Mouse (Mus musculus): ENCODE results near the gene Fgfr1op.
"Not testable (repeated sequence)": the region's sequence is repeated elsewhere in the genome, so short reads cannot be mapped to it uniquely, and the experiment has no call there.

Gene Fgfr1op

DNA sequence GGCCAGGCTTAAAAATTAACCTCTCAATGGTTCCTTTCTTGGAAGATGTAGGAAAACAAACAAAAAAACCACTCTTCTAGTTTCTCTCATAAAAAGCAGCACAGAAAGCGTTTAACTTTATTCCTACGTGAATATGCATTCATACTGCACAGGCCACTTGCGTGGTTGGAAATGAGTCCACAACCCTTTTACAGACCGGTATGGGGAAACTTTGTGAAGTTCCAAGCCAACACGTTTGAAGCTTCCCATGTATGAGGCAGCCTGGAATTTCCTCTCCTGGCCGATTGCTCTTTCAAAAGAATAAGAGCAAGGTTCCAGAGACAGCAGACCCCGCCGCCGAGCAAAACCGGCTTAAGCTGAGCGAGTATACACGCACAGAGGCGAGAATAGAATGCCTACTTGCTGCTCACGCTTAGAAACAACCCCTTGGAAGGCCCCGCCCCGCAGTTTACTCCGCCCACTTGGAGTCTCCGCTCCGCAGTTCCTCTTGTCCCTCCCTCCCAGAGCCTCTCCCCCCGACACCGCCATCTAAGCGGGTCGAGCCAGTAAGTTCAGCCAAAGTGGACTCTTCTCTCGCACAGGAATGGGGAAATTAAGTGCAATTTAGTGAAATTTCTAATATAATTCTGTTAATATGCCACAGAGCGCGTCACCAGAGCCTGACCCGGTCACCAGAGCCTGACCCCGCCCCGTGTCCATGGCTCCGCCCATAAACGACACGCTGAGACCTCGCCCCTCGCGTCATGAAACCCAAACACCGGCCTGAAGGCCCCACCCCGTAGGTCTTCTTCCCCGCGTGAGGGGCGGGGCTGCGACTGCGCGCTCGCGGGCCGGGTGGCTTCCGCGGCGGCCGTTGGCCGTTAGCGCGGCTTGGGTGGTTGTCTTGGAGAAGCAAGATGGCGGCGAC is at the start of gene Fgfr1op:
TSS of gene Fgfr1op (plus strand) at position 801 of the 907 bp plus-strand sequence.
- peak; percentile 41 for DNase-seq (ENCODE audit: extremely low read depth, insufficient read length, low spot score)

DNA sequence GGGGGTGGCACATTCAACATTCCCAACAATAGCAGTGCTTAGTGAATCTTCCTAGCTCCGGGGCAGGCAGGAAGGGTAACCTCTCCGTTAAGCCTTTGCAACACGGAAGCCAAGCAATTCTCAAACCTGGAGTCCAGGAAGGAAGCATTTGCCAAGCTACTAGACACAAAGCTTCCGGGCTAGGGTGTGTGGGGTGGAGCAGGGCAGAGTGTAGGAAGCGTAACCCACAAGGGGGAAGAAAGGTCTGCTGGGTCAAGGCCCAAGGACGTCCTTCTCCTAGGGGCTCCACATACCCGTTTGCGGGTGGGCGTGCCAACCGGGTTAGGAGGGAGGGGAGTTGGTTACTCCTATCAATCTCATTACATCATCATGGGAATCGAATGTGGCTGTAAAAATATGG is 48.9 kb upstream of the Fgfr1op start:
- DNase-seq (ENCODE audit: extremely low read depth, insufficient read length, low spot score): not testable (repeated sequence)

DNA sequence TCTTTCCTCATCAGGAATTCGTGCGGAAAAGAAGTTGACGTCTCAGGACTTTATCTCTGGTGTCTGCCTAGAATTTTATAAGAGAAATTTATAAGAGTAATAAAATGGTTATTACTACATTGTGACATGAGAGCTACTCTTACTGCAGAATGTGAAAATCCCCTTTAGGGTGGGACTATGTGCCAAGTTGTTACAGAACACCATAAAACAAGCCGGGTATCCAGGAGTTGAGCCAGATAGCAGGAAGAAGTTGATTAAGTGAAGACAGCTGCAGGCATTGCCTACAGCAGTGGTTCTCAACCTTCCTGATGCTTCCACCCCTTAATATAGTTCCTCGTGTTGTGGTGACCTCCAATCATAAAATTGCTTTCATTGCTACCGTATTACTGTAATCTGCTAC is 48.4 kb upstream of the Fgfr1op start:
- not testable (repeated sequence) for DNase-seq (ENCODE audit: extremely low read depth, insufficient read length, low spot score)

DNA sequence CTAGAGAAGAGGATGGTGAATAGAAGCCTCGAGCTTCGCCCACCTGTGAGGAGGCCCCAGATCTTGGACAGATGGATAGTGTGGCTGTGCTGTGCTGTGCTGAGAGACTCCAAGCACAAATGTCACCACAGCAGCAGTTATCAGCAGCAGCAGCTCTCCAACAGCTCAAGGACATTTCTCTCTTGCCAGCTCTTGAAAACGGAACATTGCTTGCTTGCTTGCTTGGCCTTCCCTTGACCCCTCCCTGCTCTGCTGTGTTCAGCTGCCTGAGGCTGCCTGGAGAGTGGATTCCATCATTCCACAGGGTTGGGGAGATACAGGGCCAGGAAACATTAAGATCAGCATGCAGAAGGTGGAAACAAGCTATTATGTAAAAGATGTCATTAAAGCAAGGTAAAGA is 42.3 kb upstream of the Fgfr1op start:
- not testable (repeated sequence) for DNase-seq (ENCODE audit: extremely low read depth, insufficient read length, low spot score)

DNA sequence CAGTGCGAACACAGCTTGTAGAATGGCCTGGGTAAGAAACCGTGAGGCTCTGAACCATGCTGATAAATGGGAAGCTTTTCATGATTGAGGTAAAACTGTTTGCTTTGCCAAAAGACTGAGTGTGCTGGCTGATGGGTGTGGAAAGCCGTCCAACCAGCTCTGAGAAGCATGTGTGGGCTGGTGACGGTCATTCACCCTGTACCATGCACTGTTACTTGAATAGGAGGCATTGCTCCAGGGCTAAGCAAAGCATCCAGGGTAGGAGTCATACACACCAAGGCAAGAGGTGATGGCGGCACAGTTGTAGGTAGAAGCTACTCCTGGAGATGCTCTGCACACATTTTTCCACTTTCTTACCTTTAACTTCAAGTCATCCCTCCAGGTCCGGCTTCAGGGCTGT is 40.7 kb upstream of the Fgfr1op start:
- DNase-seq (ENCODE audit: extremely low read depth, insufficient read length, low spot score): not testable (repeated sequence)

DNA sequence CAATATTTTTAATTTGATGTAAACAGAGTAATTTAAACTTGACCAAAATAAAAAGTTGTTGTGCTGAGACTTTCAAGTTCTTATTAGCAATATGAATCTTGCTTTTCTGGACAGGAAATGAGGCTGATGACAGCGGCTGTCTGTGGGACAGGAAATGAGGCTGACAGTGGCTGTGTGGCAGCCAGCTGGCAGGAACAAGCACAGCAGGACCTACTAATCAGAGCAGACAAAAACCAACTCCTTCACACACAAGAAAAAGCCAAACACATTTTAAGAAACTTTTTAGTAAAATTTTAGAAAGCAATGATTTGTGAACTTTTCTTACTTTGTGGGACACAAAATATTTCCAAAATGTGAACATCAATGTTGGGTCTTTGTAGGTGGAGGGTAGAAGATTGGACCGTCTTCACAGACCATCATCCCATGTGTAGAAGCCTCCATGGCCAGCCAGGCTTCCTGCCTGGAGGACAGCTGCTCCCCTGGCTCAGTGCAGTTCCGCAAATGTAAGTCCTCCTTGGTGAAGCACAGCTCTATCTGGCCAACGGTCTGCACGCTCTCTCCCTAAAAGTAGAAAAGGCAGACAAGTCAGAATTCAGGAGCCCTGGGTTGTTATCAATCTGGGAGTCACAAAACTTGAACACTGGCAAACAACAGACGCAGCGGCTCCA is 36.8 kb upstream of the Fgfr1op start:
- DNase-seq (ENCODE audit: extremely low read depth, insufficient read length, low spot score): not testable (repeated sequence)

DNA sequence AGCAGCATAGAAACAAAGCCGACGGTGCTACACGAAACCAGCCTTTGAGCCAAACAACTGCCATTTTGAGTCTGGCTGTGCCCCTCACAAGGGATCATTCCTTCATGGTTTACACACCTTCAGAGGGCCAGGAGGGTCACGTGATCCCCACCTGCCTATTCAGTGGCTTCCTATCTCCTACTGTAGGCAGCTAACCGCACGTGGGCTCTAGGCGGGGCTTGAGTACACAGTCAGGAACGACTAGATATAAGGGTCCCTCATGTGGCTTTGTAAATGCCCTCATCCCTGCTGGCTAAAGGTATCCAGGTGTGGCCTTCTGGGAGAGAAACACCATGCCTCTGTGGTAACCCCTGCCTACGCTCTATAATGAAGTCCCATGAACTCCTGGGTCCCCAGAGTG is 35.7 kb upstream of the Fgfr1op start:
- DNase-seq (ENCODE audit: extremely low read depth, insufficient read length, low spot score): not testable (repeated sequence)

DNA sequence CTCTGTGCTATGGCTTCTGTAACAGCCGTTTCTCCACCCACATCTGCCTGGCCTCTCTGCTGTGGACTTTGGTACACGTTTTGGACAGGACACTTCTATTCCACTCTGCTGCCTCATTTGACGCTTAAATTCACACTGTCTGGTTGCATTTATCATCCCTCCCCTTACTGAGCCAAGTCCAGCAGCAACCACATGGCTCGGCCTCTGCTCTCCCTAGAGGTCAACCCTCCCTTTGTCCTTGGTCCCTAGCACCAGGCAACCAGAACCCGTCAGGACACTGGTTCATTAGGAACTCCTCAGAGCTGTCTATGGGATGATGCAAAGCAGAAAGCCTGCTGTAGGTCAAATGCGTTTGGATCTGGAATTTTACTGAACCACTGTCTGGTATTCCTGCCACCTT is 34.5 kb upstream of the Fgfr1op start:
- DNase-seq (ENCODE audit: extremely low read depth, insufficient read length, low spot score): not testable (repeated sequence)

DNA sequence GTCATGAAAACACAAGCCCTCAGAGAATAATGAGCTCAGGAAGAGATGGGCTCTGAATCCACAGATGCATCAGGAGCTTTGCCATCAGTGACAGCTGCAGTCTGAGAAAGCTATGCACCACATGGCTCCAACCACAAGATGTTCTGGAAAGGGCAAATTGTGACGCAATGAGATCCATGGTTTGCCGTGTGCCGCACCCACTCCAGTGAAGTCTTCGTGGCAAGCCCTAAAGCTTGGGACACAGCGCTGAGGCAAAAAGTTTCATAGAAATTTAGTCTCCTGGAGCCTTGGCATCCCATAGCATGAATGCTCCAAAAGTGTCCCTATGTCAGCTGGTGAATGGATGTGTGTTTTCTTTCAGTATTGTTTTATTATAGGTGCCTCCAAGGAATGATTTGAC is 27.2 kb upstream of the Fgfr1op start:
- not testable (repeated sequence) for DNase-seq (ENCODE audit: extremely low read depth, insufficient read length, low spot score)

DNA sequence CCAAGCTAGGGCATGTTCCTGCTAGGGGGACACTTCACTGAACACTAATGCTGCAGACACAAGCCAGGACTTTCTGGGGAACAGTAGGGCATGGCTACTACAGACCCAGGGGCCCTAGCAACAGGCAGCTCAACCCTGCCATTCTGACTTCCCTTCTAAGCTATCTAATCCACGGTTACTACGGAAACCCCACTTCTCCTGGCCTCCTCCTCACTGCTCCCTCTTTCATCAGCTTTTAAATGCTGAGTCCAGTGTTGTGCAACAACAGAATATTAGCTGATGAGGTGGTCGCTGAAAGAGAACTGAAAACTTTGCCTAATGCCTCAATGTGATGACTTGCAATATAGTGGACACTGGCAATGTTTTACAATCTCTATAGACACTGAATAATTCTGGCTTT is 25.1 kb upstream of the Fgfr1op start:
- DNase-seq (ENCODE audit: extremely low read depth, insufficient read length, low spot score): not testable (repeated sequence)

DNA sequence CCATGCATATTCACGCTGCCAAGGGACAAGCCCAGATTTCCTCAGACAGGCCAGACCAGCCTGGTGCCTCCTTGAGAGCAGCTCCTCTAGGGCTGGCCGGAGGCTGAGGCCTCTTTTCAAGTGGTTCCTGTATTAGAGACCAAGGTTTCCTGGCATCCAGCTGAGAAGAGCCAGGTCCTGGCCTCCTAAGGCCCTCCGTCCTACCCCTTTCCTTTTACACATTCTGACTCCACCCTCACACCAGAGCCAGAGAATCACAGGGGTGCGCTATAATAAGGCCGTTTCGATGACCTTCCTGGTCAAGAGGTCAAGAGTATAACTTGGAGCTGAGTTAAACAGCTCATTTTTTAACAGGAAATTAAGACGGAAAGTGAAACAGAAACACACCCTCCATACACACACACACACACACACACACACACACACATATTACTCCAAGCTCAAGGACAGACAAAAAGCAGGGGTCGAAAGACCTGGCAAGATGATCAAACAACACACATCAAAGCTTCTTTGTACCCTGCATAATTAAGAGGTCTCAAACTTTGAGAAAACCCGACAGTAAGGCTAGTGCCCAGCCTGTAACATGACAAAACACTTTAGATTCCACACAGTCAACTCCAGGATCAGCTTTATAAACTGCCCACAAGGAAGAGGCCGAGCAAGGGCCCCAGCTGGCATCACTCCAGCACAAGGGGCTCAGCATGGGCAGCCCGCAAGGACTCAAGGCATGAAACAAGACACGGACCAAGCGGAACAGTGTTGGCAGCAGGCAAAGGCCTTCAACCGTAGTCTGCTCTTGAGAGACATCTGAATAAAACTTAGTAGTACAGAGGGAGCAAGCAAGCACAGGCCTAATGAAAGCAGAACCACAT is 21.3 kb upstream of the Fgfr1op start:
- not testable (repeated sequence) for DNase-seq (ENCODE audit: extremely low read depth, insufficient read length, low spot score)

DNA sequence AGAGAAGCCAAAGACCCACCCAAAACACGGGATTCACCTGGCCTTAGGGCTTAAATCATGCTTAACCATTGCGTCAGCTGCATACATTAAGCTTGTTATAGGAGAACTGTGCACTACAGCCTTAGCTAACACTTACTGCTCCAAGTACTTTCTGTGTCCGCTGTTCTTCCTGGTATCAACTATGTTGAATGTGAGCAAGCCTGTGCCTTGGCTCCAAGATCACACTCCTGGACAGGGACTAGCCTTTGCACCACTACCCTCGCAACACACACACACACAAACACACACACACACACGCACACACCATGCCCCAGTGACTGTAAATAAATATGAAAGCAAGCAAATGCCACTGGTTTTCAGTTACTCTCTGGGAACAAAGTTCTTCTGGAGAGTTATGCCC is 18.4 kb upstream of the Fgfr1op start:
- DNase-seq (ENCODE audit: extremely low read depth, insufficient read length, low spot score): peak; percentile 10

DNA sequence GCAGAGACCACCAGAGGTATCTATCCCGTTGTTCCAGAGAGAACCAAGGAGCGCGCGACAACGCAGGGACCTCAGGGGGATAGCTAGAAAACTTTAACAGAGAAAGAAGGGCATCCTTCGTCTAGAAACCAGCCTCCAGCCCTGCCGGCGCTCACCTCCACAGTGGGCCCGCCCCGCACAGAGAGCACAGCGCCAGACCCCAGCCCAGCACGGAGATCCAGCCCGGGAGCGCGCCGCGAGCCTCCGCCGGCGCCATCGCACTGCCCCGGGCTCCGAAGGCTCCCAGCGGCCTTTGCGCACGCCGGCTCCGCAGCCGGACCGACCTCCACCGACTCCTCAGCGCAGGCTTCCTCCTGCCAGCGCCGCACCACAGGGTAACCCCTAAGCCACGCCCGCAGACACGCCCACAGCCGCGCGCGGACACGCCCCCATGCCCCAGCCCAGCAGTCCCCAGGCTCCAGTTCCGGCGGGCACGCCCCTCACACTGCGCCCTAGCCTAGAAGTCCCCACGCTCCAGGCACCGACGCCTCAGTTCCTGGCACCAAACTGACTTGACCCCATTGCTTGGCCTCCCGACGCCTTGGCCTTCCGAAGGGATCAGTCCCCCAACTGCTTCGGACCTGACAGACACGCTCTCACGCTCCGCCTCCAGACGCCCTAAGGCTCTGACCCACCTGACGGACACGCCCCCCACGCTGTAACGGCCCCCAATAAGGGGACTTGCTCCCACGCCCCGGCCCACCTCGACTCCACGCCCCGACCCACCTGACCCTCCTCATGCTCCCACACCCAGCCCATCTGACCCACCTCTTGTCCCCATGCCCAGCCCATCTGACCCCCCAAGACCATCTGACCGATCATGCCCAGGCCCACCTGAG is 17.6 kb upstream of the Fgfr1op start, which contains the start of the genes Gm49673 and Rnaset2a:
TSS of gene Gm49673 (minus strand) at position 350 of the 878 bp plus-strand sequence.
TSS of gene Rnaset2a (minus strand) at position 659 of the 878 bp plus-strand sequence.
- DNase-seq (ENCODE audit: extremely low read depth, insufficient read length, low spot score): peak; percentile 59

DNA sequence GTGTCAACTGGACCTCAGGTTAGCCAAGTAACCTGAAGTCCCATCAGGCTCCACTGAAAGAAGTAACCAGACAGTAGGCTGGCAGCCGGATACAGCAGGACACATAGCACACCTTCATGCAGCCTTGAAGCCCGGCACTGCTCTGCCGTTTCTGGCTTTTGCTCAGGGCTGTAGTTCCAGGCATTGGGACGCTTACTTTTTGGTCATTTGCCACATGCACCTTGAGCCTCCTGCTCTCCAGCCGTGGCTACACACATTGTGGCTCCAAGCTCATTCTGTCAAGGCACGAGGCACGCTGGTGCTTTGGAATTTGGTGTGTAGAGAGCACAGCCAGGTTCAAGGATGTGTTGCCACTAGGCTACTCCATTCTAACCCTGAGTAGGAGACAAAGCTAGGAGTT is 10.3 kb upstream of the Fgfr1op start:
- not testable (repeated sequence) for DNase-seq (ENCODE audit: extremely low read depth, insufficient read length, low spot score)

DNA sequence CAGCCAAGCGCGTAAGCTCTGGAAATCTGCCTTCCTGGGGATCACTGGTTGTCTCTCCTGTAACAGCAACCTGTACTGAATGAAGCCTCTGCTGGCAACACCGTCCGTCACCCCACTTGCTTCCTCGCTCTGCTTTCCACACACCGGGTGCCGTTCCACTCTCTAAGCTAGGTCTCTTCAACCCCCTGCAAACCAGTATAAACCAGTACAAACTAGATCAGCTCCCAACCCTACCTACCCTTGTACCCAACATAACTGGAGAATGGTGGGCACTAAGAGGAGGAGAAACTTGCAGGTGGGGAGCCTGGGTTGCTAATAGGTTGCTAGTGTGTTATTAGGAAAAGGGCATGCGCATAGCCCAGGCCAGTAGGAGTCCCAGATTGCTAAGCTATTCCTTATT is 9.3 kb upstream of the Fgfr1op start:
- DNase-seq (ENCODE audit: extremely low read depth, insufficient read length, low spot score): not testable (repeated sequence)

DNA sequence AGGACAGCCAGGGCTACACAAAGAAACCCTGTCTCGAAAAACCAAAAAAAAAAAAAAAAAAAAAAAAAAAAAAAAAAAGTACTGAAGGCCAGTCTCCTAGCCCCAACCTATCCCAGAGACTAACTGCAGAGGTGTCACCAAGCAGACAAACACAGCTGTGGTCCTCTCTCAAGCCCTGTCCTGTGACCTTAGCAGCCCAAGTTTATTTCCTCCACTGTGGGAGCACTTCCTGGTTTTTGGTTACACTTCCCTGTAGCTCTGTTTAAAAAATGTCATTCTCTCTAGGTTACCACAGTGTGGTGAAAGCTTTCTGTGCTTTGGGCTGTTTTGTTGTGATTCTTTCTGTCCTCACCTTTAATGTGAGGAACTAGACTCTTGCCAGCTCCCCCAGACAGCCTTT is 6.7 kb upstream of the Fgfr1op start:
- DNase-seq (ENCODE audit: extremely low read depth, insufficient read length, low spot score): not testable (repeated sequence)

DNA sequence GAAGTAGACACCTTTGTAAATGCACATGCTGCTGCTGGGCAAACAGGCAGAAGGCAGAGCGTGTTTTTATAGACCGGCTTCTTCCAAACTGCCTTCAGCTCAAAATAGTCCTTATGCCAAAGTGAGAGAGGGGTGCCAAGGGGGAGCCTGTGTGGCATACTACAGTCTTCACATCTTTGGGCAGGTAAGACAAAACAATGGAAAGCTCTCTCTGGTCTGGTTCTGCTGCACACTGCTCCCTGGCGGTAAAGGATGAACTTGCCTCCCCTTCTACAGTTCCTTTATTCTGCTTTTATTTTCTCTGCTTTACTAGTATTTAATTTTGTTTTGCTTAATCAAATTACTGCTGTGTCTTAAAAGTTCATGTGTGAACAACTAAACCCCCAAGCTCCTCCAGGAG is 4.3 kb upstream of the Fgfr1op start:
- not testable (repeated sequence) for DNase-seq (ENCODE audit: extremely low read depth, insufficient read length, low spot score)

DNA sequence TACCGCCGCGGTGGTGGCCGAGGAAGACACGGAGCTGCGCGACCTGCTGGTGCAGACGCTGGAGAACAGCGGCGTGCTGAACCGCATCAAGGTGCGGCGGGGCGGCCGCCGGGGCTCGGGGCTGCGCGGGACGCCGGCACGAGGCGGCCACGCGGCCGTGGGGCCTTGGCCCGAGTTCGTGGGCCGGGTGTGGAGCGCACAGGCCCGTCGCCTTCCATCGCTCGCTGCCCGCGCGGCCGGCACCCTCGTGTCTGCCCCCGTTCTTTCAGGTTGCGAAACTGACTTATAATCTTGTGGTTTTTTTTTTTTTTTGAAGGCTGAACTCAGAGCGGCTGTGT is 276 bp downstream of the Fgfr1op start:
- DNase-seq (ENCODE audit: extremely low read depth, insufficient read length, low spot score): peak; percentile 56

DNA sequence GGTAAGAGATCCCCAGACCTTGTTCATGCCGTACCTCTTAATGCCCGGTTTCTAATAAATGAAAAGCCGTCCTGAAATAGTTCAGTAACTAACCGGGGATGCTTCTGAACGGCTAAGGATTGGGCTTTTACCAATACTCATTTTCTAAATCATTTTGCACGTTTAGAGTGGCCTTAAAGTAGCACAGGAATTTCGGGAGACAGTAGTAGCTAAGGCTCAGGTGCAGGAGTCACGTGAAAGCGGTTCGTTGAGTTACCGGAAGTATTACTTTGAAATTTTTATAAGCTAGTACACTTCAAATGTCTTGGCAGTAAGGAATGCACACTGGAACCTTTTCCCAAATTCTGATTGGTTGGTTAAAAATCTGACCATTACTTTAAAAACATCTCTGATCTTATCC is 676 bp downstream of the Fgfr1op start:
- peak; percentile 7 for DNase-seq (ENCODE audit: extremely low read depth, insufficient read length, low spot score)

DNA sequence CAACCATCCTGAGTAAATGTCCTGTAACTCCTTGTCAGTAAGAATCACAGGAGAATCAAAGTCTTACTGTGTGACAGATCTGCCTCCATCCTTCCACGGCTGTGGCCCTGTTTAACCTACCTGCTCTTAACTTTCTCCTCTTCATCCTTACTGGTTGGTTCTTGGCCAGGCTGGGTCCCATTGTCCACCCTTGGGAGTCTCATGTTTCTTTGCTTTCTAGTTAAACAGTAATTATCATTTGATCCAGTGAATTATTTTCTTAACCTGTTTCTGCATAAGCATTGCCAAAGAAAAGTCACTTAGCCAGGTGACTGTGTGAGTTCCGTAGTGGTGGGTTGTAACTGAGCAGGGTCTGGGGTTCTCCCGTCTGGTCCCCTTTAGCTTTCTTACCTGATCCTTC is 1.2 kb downstream of the Fgfr1op start:
- not testable (repeated sequence) for DNase-seq (ENCODE audit: extremely low read depth, insufficient read length, low spot score)

Measured in 3134 (cell line).